Mouse (Mus musculus): ENCODE results near the gene Gng4. TPM values are rescaled to one million over a fixed set of nuclear protein-coding genes. Genes with fewer than 3 reads are reported as not detected.

Gene Gng4
- polyA plus RNA-seq, 1 experiment from 2014 or later, result 0.39 TPM

DNA sequence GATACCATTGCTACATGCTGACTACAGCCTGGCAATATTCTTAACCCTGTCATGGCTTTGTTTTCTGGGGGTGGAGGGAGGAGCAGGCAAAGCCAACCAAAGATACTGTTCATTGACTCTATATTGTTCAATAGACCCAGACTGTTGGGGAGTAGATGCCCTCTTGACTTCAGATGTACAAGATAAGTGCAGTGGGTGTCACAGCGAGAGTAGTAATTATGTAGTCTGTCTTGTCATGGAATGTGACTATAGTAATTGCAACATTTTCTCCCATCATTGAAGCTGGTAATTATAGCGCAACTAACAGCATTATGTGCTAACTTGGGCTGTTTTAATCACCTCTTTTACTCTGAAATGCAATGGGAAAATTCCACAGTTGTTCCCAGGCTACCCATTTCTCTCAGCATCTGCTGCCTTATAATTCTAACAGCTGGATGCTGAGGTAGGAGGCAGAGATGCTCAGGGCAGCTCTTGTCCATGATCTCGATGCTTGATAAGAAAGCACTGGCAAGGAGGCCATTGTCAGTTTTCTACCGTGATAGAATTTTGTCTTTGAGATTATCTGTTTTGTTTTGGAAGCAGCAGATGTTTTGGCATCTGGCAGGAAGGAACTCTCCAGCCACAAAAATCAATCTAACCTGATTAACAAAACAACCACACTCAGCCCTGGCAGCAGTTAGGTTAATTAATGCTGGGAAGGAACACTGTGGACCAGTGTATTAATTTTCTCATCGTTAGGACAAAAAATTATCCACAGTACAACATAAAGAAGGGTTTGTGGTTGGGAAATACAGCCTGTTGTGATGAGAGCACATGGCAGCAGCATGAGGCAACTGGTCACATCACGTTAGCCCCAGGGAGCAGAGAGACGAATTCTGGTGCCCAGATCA lies 36.6 kb downstream of the Gng4 start:
- H3K4me1 ChIP-seq, result no peaks in the 10 kb centered on the region
- H3K27ac ChIP-seq (replicated peaks), result no peak overlapping the region
- H3K4me2 ChIP-seq, result no peak overlapping the region
- no peak overlapping the region for H3K4me3 ChIP-seq
- no peaks in the 10 kb centered on the region for H3K36me3 ChIP-seq
- no peak for ATAC-seq (ENCODE audit: extremely low read depth, insufficient number of reproducible peaks, low FRiP score, low TSS enrichment)
- no peaks in the 10 kb centered on the region for H3K9me3 ChIP-seq
- WGBS, result 63% methylated on average over 7 of the region's 7 CpGs
- H3K9ac ChIP-seq, result no peak overlapping the region
- H3K27me3 ChIP-seq (replicated peaks), result no peaks in the 10 kb centered on the region

DNA sequence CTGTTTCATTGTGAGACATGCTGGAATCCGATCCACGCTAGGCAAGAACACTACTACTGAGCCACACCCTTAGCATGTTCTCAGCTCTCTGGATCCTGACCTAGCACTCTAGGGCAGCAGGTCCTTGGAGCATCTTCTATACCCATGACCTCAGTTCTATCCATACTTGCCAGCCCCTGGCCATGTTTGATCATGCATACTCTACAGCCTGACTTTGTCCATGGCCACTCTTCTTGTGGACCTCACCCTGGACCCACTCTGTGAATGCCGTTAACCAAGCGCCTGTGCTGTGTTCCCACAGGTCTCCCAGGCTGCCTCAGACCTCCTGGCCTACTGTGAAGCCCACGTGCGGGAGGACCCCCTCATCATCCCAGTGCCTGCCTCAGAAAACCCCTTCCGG lies 41.1 kb downstream of the Gng4 start:
- no peaks in the 10 kb centered on the region for H3K4me1 ChIP-seq
- no peak overlapping the region for H3K4me3 ChIP-seq
- WGBS, result 87% methylated on average over 7 of the region's 7 CpGs
- H3K9me3 ChIP-seq, result no peaks in the 10 kb centered on the region
- no peaks in the 10 kb centered on the region for H3K36me3 ChIP-seq
- H3K27me3 ChIP-seq (replicated peaks), result no peaks in the 10 kb centered on the region
- no peak overlapping the region for H3K27ac ChIP-seq (replicated peaks)
- H3K9ac ChIP-seq, result no peak overlapping the region
- no peak for ATAC-seq (ENCODE audit: extremely low read depth, insufficient number of reproducible peaks, low FRiP score, low TSS enrichment)
- no peak overlapping the region for H3K4me2 ChIP-seq

DNA sequence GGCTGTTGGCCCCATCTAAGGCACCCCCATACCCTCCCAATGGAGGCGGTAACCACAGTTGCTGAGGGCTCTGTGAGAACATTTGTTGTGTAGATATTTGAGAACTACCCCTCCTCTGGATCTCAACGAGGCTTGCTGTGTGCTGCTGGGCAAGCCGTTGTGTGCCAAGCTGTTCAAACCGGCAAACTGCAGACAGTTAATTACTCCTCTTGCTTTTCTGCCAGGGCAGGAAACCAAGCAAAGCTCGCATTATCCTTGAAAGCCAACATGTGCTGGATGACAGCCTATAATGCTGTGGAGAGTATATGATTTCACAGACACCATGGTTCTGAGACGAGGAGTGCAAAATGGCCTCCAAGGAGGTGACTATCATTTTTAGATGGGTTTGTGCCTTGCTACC lies 42.7 kb downstream of the Gng4 start:
- Histone ChIP-seq H3K27me3 (replicated peaks) (no peaks in the 10 kb centered on the region), H3K4me1 (no peaks in the 10 kb centered on the region), H3K4me2 (no peak overlapping the region), H3K36me3 (no peaks in the 10 kb centered on the region), H3K9ac (no peak overlapping the region), H3K27ac (replicated peaks) (no peak overlapping the region), H3K9me3 (no peaks in the 10 kb centered on the region), H3K4me3 (no peak overlapping the region)
- WGBS, result 69% methylated on average over 6 of the region's 6 CpGs
- no peak for ATAC-seq (ENCODE audit: extremely low read depth, insufficient number of reproducible peaks, low FRiP score, low TSS enrichment)

DNA sequence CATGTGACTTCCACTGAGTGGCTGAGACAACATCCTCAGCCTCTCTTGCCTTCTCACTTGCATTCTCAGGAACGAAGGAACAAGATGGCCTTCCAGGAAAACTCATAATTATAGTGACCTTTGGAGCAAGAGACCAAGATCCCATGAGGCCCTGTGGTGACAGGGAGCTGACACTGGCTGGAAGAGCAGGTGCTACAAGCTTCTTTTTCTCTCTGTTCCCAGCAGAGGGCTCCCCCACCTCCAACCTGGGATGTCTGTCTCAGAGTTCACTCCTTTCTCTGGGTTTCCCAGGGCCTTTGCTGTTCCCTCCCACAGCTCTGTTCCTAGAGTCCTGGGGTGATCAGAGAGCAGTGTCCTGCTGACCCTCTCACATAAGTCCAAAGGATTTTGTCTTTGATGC lies 44.3 kb downstream of the Gng4 start:
- Histone ChIP-seq H3K4me1 (no peaks in the 10 kb centered on the region), H3K36me3 (no peaks in the 10 kb centered on the region), H3K9me3 (no peaks in the 10 kb centered on the region), H3K9ac (no peak overlapping the region), H3K27me3 (replicated peaks) (no peaks in the 10 kb centered on the region), H3K4me3 (no peak overlapping the region), H3K27ac (replicated peaks) (no peak overlapping the region), H3K4me2 (no peak overlapping the region)
- WGBS, result 33% methylated on average over 1 of the region's 1 CpGs
- ATAC-seq (ENCODE audit: extremely low read depth, insufficient number of reproducible peaks, low FRiP score, low TSS enrichment), result no peak

DNA sequence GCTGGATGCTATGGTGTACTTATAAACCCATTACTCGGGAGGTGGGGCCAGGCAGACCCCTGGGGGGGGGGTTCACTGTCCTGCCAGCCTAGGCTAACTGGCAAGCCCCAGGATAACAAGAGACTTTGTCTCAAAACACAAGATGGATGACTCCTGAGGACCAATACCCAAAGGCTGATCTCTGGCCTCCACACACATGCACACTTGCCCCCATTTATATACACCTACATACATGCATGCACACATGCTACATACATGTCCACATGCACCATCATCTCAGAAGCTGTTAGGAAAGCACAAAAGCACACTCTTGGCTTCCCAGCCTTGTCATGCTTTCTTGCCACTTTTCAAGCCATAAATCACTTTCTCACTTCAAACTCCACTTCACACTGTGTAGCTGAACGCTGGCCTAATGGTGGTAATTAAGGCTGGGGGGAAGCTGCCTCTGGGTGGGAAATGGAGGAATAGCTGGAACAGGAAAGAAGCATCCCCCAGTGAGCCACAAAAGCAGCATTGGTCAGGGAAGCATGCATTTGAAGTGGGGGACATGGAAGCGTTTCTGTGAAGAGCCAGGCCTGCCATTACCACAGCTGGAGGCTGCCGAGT lies 46.7 kb downstream of the Gng4 start:
- H3K27me3 ChIP-seq (replicated peaks), result no peaks in the 10 kb centered on the region
- H3K27ac ChIP-seq (replicated peaks), result no peak overlapping the region
- no peak overlapping the region for H3K9ac ChIP-seq
- no peaks in the 10 kb centered on the region for H3K9me3 ChIP-seq
- WGBS, result 42% methylated on average over 4 of the region's 4 CpGs
- no peak for ATAC-seq (ENCODE audit: extremely low read depth, insufficient number of reproducible peaks, low FRiP score, low TSS enrichment)
- no peaks in the 10 kb centered on the region for H3K36me3 ChIP-seq
- H3K4me2 ChIP-seq, result no peak overlapping the region
- H3K4me3 ChIP-seq, result no peak overlapping the region
- no peaks in the 10 kb centered on the region for H3K4me1 ChIP-seq

DNA sequence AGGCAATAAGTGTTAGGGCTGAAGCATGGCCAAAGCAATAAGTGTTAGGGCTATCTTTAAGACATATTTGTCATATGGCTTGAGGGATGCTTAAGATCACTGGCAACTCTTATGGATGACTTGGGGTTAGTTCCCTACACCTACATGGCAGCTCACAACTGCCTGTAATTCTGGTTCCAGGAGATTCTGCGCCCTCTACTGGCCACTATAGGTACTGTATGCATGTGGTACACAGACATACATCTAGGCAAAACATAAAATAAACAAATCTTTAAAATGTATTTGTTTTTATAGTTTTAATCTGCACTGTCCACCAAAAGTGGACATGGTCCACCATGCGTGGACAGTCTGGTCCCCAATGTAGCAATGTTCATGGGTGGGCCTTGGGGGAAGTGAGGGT lies 51.3 kb downstream of the Gng4 start:
- no peaks in the 10 kb centered on the region for H3K4me1 ChIP-seq
- no peak overlapping the region for H3K4me3 ChIP-seq
- H3K9ac ChIP-seq, result no peak overlapping the region
- no peak for ATAC-seq (ENCODE audit: extremely low read depth, insufficient number of reproducible peaks, low FRiP score, low TSS enrichment)
- no peak overlapping the region for H3K4me2 ChIP-seq
- H3K9me3 ChIP-seq, result peaks cover 15% of the 10 kb centered on the region
- no peak overlapping the region for H3K27ac ChIP-seq (replicated peaks)
- no peaks in the 10 kb centered on the region for H3K36me3 ChIP-seq
- H3K27me3 ChIP-seq (replicated peaks), result no peaks in the 10 kb centered on the region
- WGBS, result 54% methylated on average over 2 of the region's 2 CpGs

DNA sequence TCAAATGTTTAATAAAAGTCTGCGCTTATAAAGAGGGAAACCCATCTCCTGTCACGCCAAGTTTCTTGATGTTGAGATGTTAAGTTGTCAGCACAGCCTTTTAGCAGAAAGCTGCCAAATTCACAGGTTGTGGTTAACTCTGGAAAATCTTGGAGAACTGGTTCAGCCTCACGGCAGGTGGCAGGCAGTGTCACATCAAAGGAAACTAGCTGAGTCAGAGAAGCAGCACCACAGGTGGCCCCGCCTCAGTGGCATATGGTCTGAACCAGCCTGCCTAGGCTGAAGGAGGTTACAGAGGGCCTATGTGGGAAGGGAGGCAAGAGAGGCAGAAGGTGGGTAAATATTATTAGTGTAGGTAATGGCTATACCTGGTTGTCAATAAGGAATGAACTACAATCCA lies 61.2 kb downstream of the Gng4 start:
- 57% methylated on average over 4 of the region's 4 CpGs for WGBS
- Histone ChIP-seq H3K9me3 (no peaks in the 10 kb centered on the region), H3K36me3 (no peaks in the 10 kb centered on the region), H3K27ac (replicated peaks) (no peak overlapping the region), H3K9ac (no peak overlapping the region), H3K4me2 (no peak overlapping the region), H3K4me3 (no peak overlapping the region), H3K27me3 (replicated peaks) (no peaks in the 10 kb centered on the region), H3K4me1 (no peaks in the 10 kb centered on the region)
- no peak for ATAC-seq (ENCODE audit: extremely low read depth, insufficient number of reproducible peaks, low FRiP score, low TSS enrichment)

DNA sequence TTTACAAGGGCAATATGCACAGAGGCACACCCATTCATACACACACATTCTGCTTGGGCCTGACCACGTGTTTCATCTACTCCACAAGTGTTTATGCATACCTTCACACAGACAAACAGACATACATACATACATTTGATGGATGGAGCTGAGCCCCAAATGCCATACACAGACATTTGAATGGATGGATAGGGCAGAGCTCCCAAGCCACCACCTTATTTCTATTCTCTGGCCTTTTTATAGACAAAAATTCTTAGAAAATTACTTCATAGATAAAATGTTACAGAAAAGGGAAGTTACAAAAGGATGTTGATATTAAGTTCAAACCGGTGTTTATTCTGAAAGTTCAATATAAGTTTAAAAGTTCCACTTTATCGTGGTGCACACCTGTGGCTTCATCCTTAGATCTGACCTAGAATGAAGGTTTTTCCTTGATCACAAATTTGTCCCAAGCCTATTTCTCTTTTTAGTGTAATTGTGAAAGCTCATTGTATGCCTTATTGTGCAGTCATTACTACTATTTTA lies 63.3 kb downstream of the Gng4 start:
- Histone ChIP-seq H3K9me3 (no peaks in the 10 kb centered on the region), H3K4me1 (no peaks in the 10 kb centered on the region), H3K27me3 (replicated peaks) (no peaks in the 10 kb centered on the region), H3K4me3 (no peak overlapping the region), H3K27ac (replicated peaks) (no peak overlapping the region), H3K36me3 (no peaks in the 10 kb centered on the region), H3K4me2 (no peak overlapping the region), H3K9ac (no peak overlapping the region)
- 66% methylated on average over 3 of the region's 3 CpGs for WGBS
- ATAC-seq (ENCODE audit: extremely low read depth, insufficient number of reproducible peaks, low FRiP score, low TSS enrichment), result no peak

DNA sequence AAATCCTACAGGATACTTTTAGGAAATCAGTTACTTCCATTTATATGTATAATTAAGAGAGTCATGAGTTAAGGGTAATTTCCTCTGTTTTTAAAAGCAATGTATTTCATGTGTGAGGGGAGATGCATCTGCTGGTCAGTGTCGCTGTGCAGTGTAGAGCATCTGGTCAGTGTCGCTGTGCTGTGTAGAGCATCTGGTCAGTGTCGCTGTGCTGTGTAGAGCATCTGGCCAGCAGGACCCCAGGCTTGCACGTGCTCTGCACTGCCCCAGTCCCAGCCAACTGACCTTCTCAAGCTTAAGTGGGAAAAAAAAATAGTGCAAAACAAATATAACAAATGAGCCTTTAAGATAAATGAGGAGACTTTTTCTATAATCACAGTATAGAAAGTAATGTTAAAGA lies 73.3 kb downstream of the Gng4 start:
- H3K4me3 ChIP-seq, result no peak overlapping the region
- ATAC-seq (ENCODE audit: extremely low read depth, insufficient number of reproducible peaks, low FRiP score, low TSS enrichment), result no peak
- H3K4me2 ChIP-seq, result no peak overlapping the region
- H3K9ac ChIP-seq, result no peak overlapping the region
- WGBS, result 30% methylated on average over 4 of the region's 4 CpGs
- no peaks in the 10 kb centered on the region for H3K27me3 ChIP-seq (replicated peaks)
- no peaks in the 10 kb centered on the region for H3K9me3 ChIP-seq
- H3K27ac ChIP-seq (replicated peaks), result no peak overlapping the region
- H3K4me1 ChIP-seq, result peaks cover 14% of the 10 kb centered on the region; the same call in 1 of the 2 replicates
- no peaks in the 10 kb centered on the region for H3K36me3 ChIP-seq

DNA sequence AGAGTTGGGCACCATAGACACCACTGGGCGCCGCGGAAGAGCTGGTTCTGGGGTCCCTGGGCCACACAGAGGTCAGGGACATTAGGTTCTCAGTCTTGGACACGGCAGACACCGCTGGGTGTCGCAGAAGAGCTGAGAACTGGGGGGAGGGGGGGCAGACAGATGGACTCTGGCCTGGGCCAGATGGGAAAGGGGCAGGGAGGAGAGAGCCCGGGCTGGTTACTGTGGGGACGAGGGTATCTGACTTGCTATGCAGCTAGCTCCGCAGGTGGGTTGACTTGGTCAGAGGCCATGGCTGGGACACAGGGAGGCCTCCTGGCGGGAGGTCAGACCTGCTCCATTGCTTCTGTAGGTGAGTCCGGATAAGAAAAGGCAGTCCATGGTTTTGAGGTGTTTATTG lies 78.5 kb downstream of the Gng4 start:
- Histone ChIP-seq H3K27me3 (replicated peaks) (no peaks in the 10 kb centered on the region), H3K4me2 (no peak overlapping the region), H3K9ac (no peak overlapping the region), H3K27ac (replicated peaks) (no peak overlapping the region), H3K9me3 (no peaks in the 10 kb centered on the region), H3K4me1 (no peaks in the 10 kb centered on the region), H3K36me3 (no peaks in the 10 kb centered on the region), H3K4me3 (no peak overlapping the region)
- no peak for ATAC-seq (ENCODE audit: extremely low read depth, insufficient number of reproducible peaks, low FRiP score, low TSS enrichment)
- 68% methylated on average over 11 of the region's 11 CpGs for WGBS

DNA sequence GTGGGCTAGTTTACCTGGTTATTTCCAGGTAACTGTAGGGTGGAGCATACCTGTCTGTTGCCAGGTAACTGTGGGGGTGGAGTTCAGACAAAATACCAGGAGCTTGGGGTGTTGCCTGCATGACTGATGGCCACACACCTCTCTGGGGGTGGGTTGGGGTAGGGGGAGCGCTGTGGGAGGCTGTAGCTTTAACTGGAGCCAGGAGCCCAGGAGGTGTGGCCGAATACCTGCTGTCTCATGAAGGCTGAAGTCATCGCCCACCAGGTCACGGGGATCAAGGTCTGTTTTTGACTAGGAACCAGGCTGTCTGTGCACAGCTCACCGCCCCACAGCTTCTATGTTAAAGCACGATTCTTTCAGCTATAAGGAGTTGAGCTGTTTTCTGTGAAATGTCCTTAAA lies 79.1 kb downstream of the Gng4 start:
- WGBS, result 60% methylated on average over 6 of the region's 6 CpGs
- Histone ChIP-seq H3K9ac (no peak overlapping the region), H3K27ac (replicated peaks) (no peak overlapping the region), H3K9me3 (no peaks in the 10 kb centered on the region), H3K36me3 (no peaks in the 10 kb centered on the region), H3K4me2 (no peak overlapping the region), H3K27me3 (replicated peaks) (no peaks in the 10 kb centered on the region), H3K4me3 (no peak overlapping the region), H3K4me1 (no peaks in the 10 kb centered on the region)
- no peak for ATAC-seq (ENCODE audit: extremely low read depth, insufficient number of reproducible peaks, low FRiP score, low TSS enrichment)

DNA sequence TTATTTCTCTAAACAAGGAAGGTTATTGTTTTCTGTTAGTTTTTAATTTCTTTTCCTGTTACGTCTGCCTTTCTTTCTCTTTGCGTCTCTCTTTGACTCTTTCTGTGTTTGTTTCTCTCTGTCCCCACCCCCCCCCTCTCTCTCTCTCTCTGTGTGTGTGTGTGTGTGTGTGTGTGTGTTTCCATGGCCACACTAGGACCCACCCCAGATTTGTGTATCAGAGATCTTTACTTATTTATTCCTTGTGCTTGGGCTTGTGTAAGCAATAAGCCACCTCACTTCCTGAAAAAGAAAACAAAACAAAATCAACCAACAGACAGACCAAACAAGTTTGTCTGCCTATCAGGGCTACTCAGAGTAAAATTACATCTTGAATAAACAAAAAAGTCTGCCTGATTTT lies 82.5 kb downstream of the Gng4 start:
- 66% methylated on average over 2 of the region's 2 CpGs for whole genome bisulfite sequencing
- no peak overlapping the region for H3K4me3 ChIP-seq
- no peaks in the 10 kb centered on the region for H3K36me3 ChIP-seq
- H3K27ac ChIP-seq (replicated peaks), result no peak overlapping the region
- H3K9me3 ChIP-seq, result no peaks in the 10 kb centered on the region
- no peak for ATAC-seq (ENCODE audit: extremely low read depth, insufficient number of reproducible peaks, low FRiP score, low TSS enrichment)
- H3K4me2 ChIP-seq, result no peak overlapping the region
- no peak overlapping the region for H3K9ac ChIP-seq
- H3K27me3 ChIP-seq (replicated peaks), result no peaks in the 10 kb centered on the region
- no peaks in the 10 kb centered on the region for H3K4me1 ChIP-seq
